Mouse (Mus musculus): Measurements from ENCODE around the gene Slamf6.

GRCm38 (mm10) chr1:171961704-171962103 lies 44.4 kb downstream of the Slamf6 start:
- no peak for TF ChIP-seq CTCF (IDR thresholded peaks at IDR 0.05; ENCODE audit: insufficient read depth, low read depth, low read length)
- no peak for TF ChIP-seq POLR2A (IDR thresholded peaks at IDR 0.05; ENCODE audit: insufficient read depth, low read depth, low read length)
